Mouse (Mus musculus) kidney, postnatal 4 days (tissue): ENCODE results near the gene Cdk5r1.
"Not testable (repeated sequence)": the region's sequence is repeated elsewhere in the genome, so short reads cannot be mapped to it uniquely, and the experiment has no call there.

Experiments used
- DNase-seq, 2 experiments: peaks; one replicate each; pipeline ENCODE4 v3.0.0; 2021; ENCODE audit warnings: mixed read lengths in 2 of 2

The Cdk5r1 gene

DNA sequence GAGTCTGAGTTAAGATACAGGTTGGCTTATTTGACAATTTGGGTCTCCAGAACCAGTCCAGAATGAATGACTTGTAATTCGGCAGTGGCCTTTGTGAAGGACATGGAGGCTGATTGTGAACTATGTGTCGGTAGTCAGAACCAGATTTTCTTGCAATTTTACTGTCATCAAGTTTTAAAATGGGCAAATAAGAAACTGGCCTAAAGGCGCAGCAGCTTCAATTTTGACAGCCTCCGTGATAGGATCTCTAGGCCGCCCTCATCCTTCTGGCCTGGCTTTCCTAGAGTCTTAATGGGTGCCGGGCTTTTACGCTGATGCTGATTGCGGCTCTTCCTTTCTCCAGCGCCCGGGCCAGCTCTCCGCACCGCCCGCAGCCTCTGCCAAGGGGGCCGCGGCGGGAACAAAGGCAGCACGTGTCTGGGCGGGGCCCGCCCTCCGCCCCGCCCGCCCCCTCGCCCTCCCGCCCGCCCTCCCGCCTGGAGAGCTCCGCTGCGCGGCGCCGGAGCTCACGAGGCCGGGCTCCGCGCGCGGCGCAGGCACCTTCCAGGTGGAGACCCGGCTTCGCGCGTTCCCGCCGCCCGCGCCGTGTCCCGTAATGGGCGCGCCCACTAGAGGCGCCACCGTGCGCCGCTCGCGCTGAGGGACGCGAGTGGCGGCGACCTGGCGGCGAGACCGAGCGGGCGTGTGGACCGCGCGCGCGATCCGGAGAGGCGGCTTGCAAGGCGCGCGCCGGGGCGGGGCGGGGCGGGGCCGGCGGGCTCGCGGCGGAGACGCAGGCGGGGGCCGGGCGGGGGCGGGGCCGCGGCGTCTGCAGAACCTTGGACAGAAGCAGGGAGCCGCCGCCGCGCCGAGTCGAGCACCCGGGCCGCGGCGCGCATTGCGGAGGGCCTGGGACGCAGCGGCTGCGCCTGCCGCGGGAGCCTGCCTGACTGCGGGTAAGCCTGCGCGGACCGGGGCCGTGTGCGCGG, at the start of gene Cdk5r1:
Cdk5r1 (plus strand) TSS at position 802 of the 968 bp plus-strand sequence.
- DNase-seq: peak; percentile 89 to 94

DNA sequence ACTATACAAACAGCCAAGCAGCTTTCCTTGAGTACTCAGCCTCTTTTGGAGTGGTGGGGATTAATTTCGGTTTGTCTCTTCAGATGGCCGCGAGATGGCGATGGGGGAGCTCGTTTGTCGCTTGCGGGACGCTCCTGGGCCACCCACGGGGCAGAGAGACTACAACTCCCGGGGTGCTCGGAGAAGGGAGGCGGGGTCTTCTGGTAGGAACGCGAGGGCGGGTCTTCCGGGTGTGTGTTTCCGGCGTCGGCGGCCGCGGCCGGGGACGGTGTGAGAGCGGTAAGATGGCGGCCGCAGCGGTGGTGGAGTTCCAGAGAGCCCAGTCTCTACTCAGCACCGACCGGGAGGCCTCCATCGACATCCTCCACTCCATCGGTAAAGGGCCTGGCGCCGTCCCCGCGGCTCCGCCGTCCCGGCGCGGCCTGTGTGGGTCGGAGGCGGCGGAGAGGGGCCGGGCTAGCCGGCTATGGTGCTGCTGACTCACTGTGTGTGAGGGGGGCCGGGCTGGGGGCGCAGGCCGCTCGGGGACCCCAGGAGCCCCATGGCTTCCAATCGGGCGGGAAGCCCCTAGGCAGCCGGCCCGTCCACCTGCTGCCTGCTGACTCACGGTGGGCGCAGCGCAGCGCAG, 48.3 kb upstream of the Cdk5r1 start, which contains the start of gene Psmd11:
Psmd11 (plus strand) TSS at position 235 of the 628 bp plus-strand sequence.
- DNase-seq: peak; percentile 96 to 98

DNA sequence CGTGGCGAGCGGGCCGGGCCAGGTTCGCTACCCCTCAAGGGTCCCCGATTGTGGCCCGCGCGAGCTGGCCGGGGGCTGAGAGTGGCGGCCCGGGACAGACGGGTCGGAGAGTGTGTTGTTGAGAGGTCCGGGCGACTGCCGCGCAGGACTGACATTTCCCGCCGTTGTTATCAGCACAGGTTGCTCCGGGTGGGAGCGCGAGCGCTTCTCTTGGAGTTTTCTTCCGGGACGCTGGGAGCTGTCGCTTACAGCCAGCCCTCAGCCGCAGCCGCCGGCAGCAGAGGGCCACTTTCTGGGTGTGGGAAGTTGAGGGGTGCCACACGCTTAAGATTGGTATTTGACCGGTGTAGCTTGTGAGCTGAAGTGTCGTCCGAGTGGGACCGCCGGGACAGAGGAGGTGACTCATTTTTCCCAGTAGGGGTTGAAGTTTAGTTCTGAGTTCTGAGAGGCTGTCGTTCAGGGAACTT, 47.8 kb upstream of the Cdk5r1 start:
- peak; percentile 56 to 71 for DNase-seq

DNA sequence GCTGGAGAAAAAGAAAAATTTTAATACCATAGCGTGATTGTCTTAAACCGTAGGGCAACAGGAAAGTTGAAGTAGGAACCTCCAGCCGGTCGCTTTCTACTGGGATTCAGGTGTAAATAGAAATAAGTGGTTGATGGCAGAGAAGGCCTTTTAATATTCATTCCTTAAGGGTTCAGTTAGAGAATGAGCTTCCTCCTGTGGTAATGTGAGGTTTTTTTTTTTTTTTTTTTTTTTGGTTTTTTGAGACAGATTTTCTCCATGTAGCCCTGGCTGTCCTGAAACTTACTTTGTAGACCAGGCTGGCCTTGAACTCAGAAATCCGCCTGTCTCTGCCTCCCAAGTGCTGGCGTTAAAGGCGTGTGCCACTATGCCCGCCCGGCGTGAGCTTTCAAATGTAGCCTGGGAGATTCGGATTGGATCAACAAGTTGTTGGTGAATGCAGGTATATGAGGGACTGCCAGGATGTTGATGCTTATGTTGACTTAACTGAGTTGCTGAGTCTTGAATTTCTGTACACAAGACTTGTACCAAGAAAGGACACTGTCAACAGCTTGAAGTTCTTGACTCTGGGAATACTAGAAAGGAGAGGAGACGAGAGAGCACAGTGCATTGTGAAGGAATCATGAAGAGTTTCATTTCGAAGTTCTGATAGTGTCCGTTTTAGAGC, 47.2 kb upstream of the Cdk5r1 start:
- DNase-seq: no peak

DNA sequence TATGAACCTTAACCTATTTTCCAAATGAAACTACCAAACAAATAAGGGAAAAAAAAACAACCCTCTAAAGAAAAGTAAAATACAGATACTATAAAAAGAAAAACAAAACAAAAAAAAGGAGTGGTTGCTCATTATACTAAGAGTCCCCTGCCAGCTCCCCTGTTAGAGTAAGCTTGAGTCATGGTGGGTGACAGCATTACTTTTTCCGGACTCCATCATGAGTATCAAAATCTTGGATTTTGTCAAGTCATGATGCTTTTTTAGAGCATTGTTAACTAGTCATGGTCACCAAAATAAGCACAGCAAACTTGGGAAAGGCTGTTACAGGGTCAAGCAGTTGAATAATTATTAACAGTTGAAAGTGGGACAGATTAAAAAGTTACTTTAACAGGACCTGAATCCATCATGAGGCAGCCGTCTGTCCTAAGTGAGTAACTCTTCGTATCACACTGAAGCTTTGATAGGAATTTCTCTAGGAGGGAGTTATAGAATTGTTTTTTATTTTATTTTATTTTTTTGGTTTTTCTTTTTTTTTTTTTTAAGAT, 46.4 kb upstream of the Cdk5r1 start:
- DNase-seq: no peak

DNA sequence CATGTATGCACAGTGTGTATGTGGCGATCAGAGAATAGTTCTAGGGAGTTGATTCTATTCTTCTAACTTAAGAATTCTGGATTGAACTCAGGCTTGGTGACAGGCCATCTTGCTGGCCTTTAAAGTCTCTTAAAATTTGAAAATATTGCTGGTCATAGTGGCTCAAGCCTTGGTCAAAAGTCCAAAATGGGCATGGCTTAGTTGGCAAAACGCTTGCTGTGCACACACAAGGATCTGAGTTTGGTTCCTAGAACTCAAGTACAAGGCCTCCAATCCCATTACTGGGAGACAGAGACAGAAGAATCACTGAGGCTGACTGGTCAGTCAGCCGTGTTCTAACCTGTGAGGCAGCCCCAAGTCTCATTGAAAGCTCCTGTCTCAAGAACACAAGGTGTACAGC, 29.9 kb upstream of the Cdk5r1 start:
- no peak for DNase-seq

DNA sequence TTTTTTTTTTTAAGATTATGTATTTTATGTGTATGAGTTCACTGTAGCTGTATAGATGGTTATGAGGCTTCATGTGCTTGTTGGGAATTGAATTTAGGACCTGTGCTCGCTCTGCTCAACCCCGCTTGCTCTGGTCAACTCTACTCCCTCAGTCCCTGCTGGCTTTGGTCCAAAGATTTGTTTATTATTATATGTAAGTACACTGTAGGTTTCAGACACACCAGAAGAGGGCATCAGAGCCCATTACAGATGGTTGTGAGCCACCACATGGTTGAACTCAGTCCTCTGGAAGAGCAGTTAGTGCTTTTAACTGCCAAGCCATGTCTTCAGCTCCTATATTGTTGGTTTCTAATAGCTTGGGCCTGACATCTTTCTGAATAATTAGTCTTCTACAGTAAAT, 27.0 kb upstream of the Cdk5r1 start:
- no peak for DNase-seq

DNA sequence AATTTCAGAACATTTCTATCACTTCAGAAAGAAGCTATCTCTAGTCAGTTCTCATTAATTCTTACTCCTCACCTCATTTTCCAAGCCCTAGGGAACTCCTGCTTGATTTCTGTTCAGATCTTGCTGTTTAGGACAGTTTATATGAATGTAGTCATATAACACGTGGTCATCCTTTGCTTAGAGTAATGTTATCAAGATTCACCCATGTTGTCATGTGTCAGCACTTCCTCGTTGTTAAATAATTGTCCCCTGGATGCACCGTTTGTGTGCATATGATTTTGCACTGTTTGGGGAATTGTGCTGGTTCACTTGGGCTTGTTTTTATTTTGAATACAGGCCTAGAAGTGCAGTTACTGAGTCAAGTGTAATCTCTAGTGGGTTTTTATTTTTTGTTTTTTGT, 24.6 kb upstream of the Cdk5r1 start:
- no peak for DNase-seq

DNA sequence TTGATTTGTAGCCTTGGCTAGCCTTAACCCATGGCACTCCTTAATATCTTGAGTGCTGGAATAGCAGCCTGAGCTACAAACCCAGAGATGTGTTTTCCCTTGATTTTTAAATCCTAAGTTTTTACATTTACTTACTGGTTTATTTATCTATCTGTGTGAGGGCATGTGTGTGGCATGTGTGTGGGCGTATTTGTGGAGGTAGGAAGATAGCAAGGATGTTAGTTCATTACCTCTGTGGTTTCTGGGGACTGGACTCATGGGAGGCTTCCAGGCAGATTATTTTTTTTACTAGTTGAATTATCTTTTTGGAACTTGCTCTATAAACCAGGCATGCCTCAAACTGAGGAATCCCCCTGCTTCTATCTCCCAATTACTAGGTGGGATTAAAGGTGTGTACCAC, 23.6 kb upstream of the Cdk5r1 start:
- DNase-seq: no peak

DNA sequence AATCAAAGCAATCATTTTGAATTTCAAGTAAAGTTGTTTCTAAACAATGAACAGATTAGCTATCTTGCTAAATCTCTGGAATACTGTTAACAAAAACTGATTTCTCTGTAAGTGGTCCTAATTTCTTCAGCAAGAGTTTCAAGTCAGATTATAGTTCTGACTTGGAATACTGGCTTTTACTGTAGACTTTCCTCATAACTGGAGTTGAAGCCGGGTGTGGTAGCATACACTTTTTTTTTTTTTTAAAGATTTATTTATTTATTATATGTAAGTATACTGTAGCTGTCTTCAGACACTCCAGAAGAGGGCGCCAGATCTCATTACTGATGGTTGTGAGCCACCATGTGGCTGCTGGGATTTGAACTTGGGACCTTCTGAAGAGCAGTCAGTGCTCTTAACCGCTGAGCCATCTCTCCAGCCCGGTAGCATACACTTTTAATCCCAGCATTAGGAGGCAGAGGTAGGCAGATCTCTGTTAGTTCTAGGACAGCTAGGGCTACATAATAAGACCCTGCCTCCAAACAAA, 13.2 kb upstream of the Cdk5r1 start:
- not testable (repeated sequence) for DNase-seq

DNA sequence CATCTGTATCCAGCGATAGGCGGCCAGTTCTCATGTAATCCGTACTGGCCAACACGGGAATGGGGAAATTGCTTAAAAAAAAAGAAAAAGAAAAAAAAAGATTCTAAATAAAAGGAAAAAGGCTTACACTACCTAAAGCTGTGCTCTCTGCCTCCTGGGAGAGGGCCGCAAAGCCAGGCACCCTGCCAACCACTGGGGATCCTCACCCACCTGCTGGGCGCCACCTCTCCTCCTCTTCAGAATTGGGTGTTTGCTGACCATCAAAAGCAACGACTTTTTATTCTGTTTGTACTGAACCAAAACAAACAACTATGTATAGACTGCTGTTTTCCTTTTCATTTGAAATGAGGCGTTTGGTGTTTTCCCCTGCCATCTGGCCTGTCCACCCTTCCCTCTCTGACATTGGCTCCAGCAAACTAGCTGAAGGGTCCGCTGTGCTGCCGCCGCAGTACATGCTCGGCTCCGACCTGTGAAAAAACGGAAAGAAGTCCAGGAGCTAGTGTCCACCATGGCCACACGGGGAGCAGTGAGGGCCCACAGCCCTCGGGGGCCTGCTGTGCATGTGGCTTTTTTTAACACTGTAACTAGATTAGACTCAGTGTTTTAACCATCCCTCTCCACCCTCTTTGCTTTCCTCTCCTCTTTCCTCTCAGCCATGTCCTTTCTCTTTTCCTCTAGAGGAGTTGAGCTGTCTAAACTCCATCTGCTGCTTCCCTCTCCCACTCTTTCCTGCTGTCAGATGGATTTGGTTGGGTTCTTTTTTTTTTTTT, 4.8 kb upstream of the Cdk5r1 start:
- DNase-seq: no peak

DNA sequence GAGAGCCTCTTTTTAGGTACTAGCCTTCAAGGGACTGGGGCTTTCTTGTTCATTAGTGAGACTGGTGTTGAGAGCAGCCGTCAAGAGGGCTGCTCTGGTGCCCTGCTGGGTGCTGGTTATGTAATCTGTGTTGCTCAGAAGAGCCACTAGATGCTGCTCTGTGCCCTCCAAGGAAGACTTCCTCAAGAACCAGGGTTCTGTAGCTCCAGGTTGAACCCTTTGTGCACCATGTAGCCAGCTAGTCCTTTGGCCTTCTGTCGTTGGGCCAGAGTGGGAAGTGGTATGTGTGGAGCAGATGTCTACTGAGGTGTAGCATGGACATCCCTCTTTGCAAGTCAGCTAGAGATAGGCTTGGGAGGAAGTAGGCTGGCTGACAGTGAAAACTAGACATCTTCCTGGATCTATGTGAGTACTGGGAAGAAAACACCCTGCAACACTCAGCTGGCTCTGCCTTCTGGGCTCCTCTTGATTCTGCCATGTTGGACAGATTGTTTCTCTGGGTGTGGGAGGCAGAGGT, 2.6 kb upstream of the Cdk5r1 start:
- DNase-seq: no peak

DNA sequence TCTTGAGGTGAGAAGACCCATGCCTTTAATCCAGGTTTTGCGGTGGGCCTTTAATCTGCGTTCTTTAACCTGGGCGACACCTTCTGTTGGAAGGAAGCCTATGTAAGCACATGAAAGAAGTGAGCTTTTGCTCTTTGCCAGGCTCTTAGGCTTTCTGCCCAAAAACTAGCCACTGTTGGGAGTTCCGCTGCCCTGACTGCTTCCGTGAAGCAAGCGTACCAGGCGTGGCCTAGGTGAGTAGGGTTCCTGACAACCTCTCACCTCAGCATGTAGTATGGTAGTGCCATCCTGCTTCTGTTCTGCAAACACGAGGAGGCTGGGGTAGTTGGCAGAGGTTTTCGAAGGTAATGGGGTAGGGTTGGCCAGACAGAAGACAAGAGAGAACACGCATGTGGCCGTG, 2.0 kb upstream of the Cdk5r1 start:
- no peak for DNase-seq

DNA sequence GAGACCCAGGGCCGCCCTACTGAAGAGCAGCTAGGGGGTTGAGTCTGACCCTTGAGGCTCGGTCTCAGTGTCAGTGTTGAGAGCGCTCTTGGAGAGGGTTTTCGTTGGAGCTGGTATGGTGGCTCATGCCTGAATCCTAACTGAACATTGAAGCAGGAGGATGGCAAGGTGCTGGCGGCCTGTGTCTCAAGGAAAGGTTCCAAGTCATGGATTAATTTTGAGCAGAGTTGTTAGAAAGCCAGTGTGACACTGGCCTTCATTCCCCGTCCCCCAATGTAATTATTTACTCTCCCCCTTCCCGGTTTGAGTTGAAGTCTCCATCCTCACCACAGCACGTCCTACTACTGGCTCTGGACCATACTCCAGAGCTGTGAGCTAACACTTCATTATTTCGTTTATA, 1.3 kb upstream of the Cdk5r1 start:
- DNase-seq: no peak

DNA sequence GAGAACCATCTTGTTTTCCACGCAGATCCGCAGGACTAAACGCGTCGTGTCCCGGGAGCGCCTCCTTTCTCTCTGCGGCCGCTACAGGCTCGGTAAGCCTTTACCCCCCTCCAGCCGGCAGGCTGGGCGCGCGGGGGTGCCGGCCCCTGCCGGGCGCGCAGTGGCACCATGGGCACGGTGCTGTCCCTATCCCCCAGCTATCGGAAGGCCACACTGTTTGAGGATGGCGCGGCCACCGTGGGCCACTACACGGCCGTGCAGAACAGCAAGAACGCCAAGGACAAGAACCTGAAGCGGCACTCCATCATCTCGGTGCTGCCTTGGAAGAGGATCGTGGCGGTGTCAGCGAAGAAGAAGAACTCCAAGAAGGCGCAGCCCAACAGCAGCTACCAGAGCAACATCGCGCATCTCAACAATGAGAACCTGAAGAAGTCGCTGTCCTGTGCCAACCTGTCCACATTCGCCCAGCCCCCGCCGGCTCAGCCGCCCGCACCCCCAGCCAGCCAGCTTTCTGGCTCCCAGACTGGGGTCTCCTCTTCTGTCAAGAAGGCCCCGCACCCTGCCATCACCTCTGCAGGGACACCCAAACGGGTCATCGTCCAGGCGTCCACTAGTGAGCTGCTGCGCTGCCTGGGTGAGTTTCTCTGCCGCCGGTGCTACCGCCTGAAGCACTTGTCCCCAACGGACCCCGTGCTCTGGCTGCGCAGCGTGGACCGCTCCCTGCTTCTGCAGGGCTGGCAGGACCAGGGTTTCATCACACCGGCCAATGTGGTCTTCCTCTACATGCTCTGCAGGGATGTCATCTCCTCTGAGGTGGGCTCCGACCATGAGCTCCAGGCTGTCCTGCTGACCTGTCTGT, 747 bp downstream of the Cdk5r1 start:
- DNase-seq: peak in 1 of 2 experiments; percentile 44

DNA sequence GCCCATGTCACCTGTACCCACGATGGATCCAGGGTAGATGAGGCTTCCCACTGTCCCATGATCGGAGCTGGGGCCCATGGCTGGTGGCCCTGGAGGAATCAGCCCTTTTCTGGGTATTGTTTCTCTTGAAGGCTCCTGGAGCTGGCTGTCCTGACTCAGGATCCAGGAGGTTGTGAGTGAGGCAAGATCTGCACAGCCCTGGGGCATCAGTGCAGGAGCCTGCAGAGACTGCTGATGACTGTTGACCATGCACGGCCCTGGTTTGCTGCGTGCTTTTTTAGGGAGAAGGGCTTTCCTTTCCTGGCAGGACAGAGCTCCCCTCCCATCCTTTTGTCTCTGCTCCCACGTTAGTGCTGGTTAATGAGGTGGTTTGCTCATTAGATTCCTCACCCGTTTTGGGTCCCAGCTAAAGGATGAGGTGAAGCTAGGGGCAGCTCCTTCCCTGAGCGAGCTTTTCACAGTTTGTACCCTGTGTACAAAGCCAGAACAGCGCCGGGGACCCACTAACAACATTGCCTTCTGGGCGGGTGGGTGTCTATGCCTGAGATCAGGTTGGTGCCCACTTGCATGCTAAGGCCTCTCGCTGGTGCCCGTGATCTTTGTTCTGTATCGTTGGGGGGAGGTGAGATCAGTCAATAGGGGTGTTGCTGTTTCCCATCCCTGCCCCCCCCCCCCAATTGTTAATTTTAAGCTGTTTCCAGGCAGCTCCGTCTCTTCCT, 2.0 kb downstream of the Cdk5r1 start:
- no peak for DNase-seq

DNA sequence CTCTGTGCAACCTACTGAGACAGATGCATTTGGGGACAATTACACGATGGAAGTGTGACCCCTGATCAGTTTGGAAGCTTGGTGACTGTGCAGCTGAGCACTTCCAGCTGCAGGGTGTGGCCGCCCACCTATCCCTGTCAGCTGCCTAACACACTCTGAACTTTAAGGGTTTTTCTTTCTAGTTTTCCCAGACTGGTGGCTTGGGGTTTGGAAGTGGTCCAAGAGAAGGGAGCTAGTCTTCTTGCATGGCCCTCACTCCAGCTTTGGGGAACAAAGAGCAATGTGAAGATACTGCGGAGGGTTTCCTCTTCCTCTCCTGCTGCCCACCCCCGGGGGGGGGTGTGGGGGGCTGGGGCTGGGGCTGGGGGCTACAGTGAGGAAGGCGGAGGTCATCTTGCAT, 2.6 kb downstream of the Cdk5r1 start:
- DNase-seq: no peak

DNA sequence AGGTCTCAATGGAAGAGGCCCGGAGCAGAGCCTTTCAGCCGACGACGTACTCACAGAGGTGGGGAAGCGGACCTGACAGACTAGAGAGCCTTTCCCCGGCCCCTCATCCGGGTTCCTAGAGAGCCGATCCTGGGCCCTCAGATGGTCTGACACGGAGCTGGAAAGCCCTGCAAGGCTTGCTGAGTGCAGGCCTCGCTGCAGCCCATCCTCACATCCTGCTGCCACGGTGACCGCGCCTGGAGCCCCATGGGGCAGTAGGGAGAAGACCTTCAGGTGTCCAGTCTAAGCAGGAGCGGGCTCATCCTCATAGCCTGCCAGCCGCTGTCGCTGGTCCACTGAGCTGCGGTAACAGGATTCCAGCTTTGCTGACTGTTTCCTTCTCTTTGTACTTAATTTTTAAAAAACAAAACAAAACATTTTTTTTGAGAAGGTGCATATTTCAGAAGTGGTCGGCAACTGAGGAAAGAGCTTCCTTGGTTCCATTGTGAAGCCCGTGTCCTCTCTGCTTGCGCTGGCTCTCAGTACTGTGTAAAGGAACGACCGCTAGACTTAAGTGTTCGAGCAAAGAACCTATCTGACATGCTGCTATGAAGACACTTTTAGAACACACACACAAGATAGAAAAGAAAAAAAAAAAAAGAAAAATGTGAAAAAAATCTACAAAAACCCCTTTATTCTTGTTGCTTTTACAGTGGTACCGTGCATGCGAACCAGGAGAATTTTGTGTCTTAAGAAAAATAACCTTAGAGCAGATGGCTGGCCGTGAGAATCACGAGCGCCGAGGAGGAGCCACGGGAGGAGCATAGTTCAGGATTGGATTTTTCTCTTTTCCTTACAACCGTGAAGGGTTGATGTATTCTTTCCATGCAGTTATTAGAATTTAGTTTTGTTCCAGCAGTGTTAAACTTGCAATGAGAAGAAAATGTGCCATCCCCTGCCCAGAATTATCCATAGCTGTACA, 3.4 kb downstream of the Cdk5r1 start:
- DNase-seq: no peak
